Mouse (Mus musculus): ENCODE results near the gene Sfxn5.

- TF ChIP-seq CTCF (IDR thresholded peaks at IDR 0.05; ENCODE audit: borderline replicate concordance, extremely low read depth, insufficient read depth, insufficient read length) (no peak), POLR2A (IDR thresholded peaks at IDR 0.05; ENCODE audit: borderline replicate concordance, extremely low read depth, insufficient read depth, insufficient read length, poor library complexity, severe bottlenecking) (no peak)
Observed at GRCm38 (mm10) chr6:85306375-85306774, 26.8 kb downstream of the Sfxn5 start.
